Mouse (Mus musculus) olfactory bulb, adult 2 months (tissue): Measurements from ENCODE around the gene Prkag2.

ENCODE experiments used
- CTCF ChIP-seq: fragments of 200-500 bp; IDR thresholded peaks from 2 replicates; pipeline ENCODE4 v1.5.1; 2012; ENCODE audit warnings: low read depth, mild to moderate bottlenecking, low read length, moderate library complexity; ENCODE audit not compliant: insufficient read depth
- POLR2A ChIP-seq: fragments of 200-500 bp; IDR thresholded peaks from 2 replicates; pipeline ENCODE4 v1.6.1; 2012; ENCODE audit warnings: mild to moderate bottlenecking, low read depth, low read length, moderate library complexity; ENCODE audit not compliant: insufficient read depth

- TF ChIP-seq POLR2A (no peak), CTCF (no peak)
Observed at GRCm38 (mm10) chr5:24970552-24971275, 129.7 kb downstream of the Prkag2 start.
